Mouse (Mus musculus) forebrain, embryonic 12.5 days (tissue): ENCODE data around the gene Sema3a. TPM values are rescaled to one million over a fixed set of nuclear protein-coding genes. Genes with fewer than 3 reads are reported as not detected.
A peak's percentile ranks its signal among the peaks of the same experiment; 100 is the strongest.

Experiments
- ATAC-seq: fragments of 200-750 bp; cut with Nextera tagmentation; 2 replicates; pipeline ENCODE4 v1.8.0; 2017; ENCODE audit warnings: moderate TSS enrichment; ENCODE audit not compliant: low FRiP score
- H3K27ac ChIP-seq: fragments of 300-500 bp; sonication (generic); 2 replicates; pipeline ENCODE4 v1.5.1; 2016; ENCODE audit warnings: mild to moderate bottlenecking
- H3K27me3 ChIP-seq: fragments of 300-500 bp; sonication (generic); 2 replicates; pipeline ENCODE4 v1.6.1; 2016; ENCODE audit warnings: mild to moderate bottlenecking
- H3K36me3 ChIP-seq: fragments of 300-500 bp; sonication (generic); replicated peaks from 2 replicates; pipeline ENCODE4 v1.6.1; 2016; ENCODE audit warnings: mild to moderate bottlenecking
- H3K4me1 ChIP-seq: fragments of 300-500 bp; sonication (generic); 2 replicates; pipeline ENCODE4 v1.6.1; 2016
- H3K4me2 ChIP-seq: fragments of 300-500 bp; sonication (generic); 2 replicates; pipeline ENCODE4 v1.6.1; 2016; ENCODE audit warnings: mild to moderate bottlenecking, moderate library complexity
- H3K4me3 ChIP-seq: fragments of 300-500 bp; sonication (generic); replicated peaks from 2 replicates; pipeline ENCODE4 v1.5.1; 2016; ENCODE audit warnings: mild to moderate bottlenecking
- H3K9ac ChIP-seq: fragments of 300-500 bp; sonication (generic); 2 replicates; pipeline ENCODE4 v1.6.1; 2016; ENCODE audit warnings: mild to moderate bottlenecking
- H3K9me3 ChIP-seq: fragments of 300-500 bp; sonication (generic); 2 replicates; pipeline ENCODE4 v1.6.1; 2016
- WGBS: fragments of 180-500 bp; shearing (Covaris S2); methylation state at CpG from one replicate; pipeline ENCODE4 v1.1.7; 2016; 5-methylcytosine and 5-hydroxymethylcytosine counted together
- polyA plus RNA-seq: library from polyadenylated mRNA; unstranded; fragments of >200 nt; fragmentation: Nextera tagmentation; extraction: Ambion mirVana; gene quantifications from 2 replicates; pipeline ENCODE4 v1.2.1, GENCODE M21; 2016

Sema3a gene
- polyA plus RNA-seq, 1 experiment from 2014 or later, result 20.4 TPM

DNA sequence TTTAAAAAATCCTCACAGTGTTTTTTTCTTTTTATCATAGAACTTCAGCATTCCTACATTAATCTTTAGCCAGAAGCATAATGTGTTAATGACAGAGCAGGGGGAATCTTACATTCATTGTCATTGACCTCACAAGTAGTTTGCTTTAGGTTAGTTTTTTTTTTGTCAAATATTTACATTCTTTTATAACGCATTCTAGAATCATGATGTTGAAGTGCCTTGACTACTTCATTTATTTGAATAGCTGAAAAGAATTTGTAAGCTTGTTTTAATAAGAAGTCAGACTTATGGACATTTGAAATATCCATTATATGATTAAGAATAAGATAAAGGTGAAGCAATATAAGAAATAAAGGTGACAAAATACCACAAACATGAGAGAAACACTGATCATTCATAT lies 212.5 kb downstream of the Sema3a start:
- H3K9me3 ChIP-seq, result no peaks in the 10 kb centered on the region
- H3K4me1 ChIP-seq, result no peaks in the 10 kb centered on the region
- H3K4me3 ChIP-seq, result no peak overlapping the region
- H3K27ac ChIP-seq, result no peak overlapping the region
- no peak for ATAC-seq
- no peak overlapping the region for H3K4me2 ChIP-seq
- 94% methylated on average over 1 of the region's 1 CpGs for WGBS
- H3K27me3 ChIP-seq, result no peaks in the 10 kb centered on the region
- no peak overlapping the region for H3K9ac ChIP-seq
- no peaks in the 10 kb centered on the region for H3K36me3 ChIP-seq

DNA sequence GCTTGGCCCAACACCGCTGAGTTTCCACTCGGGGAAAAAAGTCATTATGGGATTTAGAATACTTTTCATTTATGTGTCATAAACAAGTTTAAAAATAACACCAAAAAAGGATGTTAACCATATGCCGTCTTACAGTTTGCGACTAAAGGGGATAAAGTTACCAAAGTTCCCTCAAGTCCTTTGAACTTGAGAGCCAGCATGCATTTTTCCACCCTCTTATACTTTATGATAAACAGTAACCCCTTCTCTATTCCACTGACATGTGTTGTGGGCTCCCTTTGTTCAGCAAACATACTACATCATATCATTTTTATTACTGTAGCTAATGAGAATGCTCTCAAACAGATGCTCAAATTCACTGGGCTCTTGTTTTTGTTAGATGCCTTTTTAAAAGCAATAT lies 221.9 kb downstream of the Sema3a start:
- Histone ChIP-seq H3K36me3 (no peaks in the 10 kb centered on the region), H3K4me1 (no peaks in the 10 kb centered on the region), H3K27ac (no peak overlapping the region), H3K9me3 (no peaks in the 10 kb centered on the region), H3K4me2 (no peak overlapping the region), H3K4me3 (no peak overlapping the region), H3K27me3 (no peaks in the 10 kb centered on the region), H3K9ac (no peak overlapping the region)
- no peak for ATAC-seq
- WGBS, result 85% methylated on average over 4 of the region's 4 CpGs

DNA sequence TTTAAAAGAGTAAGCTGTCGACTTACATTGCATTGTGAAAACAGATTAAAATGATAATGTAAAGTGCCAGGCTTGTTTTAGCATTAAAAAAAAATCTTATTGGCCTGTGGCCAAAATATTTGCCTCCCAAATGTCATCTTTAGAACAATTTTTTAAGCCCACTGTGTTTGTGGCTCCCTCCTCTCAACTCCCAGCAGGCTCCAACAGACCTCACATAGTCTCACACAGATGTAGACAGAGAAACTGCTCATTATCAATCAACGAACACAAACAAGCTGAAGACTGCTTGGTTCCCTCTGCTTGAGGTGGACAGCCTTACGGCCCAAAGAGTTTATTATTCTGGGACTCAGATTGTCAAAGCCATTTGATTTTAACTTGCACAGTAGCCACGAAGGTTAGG lies 226.4 kb downstream of the Sema3a start:
- Histone ChIP-seq H3K4me3 (no peak overlapping the region), H3K4me1 (no peaks in the 10 kb centered on the region), H3K27ac (no peak overlapping the region), H3K4me2 (no peak overlapping the region), H3K36me3 (no peaks in the 10 kb centered on the region), H3K9me3 (no peaks in the 10 kb centered on the region), H3K27me3 (no peaks in the 10 kb centered on the region), H3K9ac (no peak overlapping the region)
- WGBS, result 56% methylated on average over 4 of the region's 4 CpGs
- ATAC-seq, result no peak

DNA sequence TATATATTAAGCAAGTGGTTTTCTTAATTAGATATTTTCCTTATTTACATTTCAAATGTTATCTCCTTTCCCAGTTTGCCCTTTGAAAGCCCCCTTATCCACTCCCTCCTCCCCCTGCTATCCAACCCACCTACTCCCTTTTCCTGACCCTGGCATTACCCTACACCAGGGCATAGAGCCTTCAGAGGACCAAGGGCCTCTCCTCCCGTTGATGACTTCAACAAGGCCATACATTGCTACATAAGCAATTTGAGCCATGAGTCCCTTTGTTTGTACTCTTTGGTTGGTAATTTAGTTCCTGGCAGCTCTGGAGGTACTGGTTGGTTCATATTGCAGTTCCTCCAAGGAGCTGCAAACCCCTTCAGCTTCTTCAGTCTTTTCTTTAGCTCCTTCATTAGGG lies 227.8 kb downstream of the Sema3a start:
- Histone ChIP-seq H3K4me2 (no peak overlapping the region), H3K9ac (no peak overlapping the region), H3K4me3 (no peak overlapping the region), H3K27ac (no peak overlapping the region), H3K9me3 (no peaks in the 10 kb centered on the region), H3K36me3 (no peaks in the 10 kb centered on the region), H3K27me3 (no peaks in the 10 kb centered on the region), H3K4me1 (no peaks in the 10 kb centered on the region)
- no peak for ATAC-seq
- WGBS, result 71% methylated on average over 1 of the region's 1 CpGs

DNA sequence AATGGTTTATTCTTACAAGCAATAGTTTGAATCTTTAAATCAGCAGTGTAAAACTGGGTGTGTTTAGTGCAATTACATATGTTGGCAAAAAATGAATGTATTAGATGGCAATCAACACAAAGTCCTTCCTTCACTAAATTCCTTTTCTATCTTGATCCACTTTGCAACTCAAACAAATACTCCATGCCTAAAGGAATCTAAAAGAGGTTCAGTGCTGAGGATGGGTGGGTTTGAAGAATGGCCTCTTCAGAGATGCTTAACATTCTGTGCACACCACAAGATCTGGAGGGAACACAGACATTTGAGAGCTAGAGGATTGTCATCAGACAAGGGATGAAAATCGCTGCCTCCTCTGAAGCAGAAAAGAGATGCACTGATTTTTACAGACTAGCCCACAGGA lies 228.3 kb downstream of the Sema3a start:
- H3K4me3 ChIP-seq, result no peak overlapping the region
- no peak for ATAC-seq
- no peak overlapping the region for H3K4me2 ChIP-seq
- H3K4me1 ChIP-seq, result no peaks in the 10 kb centered on the region
- H3K9ac ChIP-seq, result no peak overlapping the region
- 78% methylated on average over 1 of the region's 1 CpGs for WGBS
- H3K36me3 ChIP-seq, result no peaks in the 10 kb centered on the region
- no peaks in the 10 kb centered on the region for H3K27me3 ChIP-seq
- no peaks in the 10 kb centered on the region for H3K9me3 ChIP-seq
- H3K27ac ChIP-seq, result no peak overlapping the region

DNA sequence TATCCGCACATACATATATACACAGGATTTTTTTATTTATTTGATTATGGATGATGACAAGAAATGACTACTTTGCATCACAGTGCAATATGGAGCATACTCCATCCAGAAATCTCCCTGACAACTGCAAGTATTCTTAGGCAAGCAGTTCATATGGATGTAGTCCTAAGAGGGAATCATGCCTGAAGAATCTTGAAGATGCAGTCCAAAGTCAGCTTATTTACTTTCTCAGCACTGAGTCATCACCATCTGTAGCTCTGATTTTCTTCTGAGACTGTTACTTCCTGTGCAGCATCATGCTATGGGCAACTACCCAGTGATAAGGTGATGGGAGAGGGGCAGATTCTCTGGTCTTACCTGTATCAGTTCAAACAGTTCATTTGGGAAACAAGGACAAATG lies 229.7 kb downstream of the Sema3a start:
- H3K4me2 ChIP-seq, result no peak overlapping the region
- WGBS, result 94% methylated on average over 1 of the region's 1 CpGs
- ATAC-seq, result no peak

DNA sequence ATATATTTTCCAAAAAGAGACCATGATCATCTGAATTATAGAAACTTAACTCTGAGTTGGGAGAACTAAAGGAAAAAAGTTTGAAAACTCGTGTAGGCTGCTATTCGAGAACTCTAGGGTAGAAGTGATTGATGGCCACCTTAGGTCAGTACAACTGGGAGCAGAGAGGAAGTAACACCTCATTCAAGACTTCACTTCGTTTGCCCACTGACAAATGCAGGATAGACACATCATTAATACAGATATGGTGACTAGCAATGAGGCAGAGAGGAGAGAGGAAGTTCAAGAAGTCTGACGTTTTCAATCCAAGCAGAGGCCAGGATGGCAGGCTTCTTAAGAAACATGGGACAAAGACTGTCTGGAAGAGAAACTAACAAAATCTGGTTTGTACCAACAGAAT lies 233.6 kb downstream of the Sema3a start:
- Histone ChIP-seq H3K27me3 (no peaks in the 10 kb centered on the region), H3K4me1 (no peaks in the 10 kb centered on the region), H3K9ac (no peak overlapping the region), H3K27ac (no peak overlapping the region), H3K36me3 (no peaks in the 10 kb centered on the region), H3K9me3 (no peaks in the 10 kb centered on the region), H3K4me3 (no peak overlapping the region), H3K4me2 (no peak overlapping the region)
- WGBS, result 71% methylated on average over 4 of the region's 4 CpGs
- no peak for ATAC-seq

More for the DNA sequence above, 229.7 kb downstream of the Sema3a start:
- no peaks in the 10 kb centered on the region for H3K27me3 ChIP-seq
- no peak overlapping the region for H3K9ac ChIP-seq
- H3K4me3 ChIP-seq, result no peak overlapping the region
- no peaks in the 10 kb centered on the region for H3K36me3 ChIP-seq
- no peak overlapping the region for H3K27ac ChIP-seq
- no peaks in the 10 kb centered on the region for H3K4me1 ChIP-seq
- H3K9me3 ChIP-seq, result no peaks in the 10 kb centered on the region

DNA sequence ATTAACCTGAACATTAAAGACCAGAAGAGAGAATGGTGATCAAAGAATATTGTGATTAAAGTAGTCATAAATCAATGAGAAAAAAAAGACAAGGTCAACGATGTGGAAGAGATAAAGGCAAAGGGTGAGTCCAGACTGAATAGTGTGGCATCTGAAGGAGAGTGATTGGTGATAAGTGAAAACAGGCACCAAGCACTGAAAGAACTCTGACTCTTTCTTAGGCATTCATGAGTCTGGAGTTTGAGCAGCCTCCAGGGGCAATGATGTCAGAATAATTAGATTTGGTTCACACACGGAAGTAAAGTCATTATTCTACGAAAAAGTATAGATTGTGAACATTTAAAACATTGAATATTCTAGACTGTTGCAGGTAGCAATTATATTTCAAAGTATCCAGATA lies 235.5 kb downstream of the Sema3a start:
- Histone ChIP-seq H3K27ac (no peak overlapping the region), H3K27me3 (no peaks in the 10 kb centered on the region), H3K4me3 (no peak overlapping the region), H3K9ac (no peak overlapping the region), H3K4me1 (no peaks in the 10 kb centered on the region), H3K36me3 (no peaks in the 10 kb centered on the region), H3K4me2 (no peak overlapping the region), H3K9me3 (no peaks in the 10 kb centered on the region)
- WGBS, result 36% methylated on average over 3 of the region's 3 CpGs
- ATAC-seq, result peak; percentile 58

DNA sequence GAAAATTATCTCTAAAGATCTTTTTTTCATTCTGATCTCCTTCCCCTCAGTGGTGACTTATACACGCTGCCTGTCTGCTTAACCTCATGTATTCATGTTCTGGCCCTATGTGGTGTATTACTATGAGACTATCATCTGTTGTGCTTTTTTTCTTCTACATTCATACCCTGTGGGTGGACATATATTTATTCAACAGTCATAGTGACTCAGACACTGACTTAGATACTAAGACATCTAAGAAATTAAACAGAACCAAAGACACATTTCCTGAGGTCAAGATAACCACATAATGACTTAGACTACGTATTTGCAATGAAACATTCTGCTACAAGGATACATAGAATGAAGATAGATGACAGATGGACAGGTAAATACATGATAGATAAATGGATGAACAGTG lies 239.9 kb downstream of the Sema3a start:
- Histone ChIP-seq H3K4me2 (no peak overlapping the region), H3K9me3 (no peaks in the 10 kb centered on the region), H3K36me3 (no peaks in the 10 kb centered on the region), H3K4me1 (no peaks in the 10 kb centered on the region), H3K4me3 (no peak overlapping the region), H3K27me3 (no peaks in the 10 kb centered on the region), H3K27ac (no peak overlapping the region), H3K9ac (no peak overlapping the region)
- no peak for ATAC-seq
- 90% methylated on average over 2 of the region's 2 CpGs for WGBS

DNA sequence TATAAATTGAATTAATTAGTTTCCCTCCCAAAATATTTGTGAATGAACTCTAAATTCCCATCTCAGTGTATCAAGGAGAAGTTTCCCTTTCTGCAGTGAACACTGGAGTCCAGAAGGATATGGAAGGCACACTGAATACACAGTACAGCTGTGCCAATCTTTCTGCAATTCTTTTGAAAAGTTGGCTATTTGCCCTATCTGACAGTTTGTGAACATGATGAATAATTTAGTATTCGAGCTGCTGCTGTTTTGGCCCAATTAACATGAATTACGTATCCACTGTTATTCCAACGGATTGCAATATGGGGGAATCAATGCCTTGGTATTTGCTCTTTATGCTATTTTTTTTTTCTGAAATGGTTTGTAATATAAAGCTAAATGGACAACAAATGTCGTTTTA lies 254.0 kb downstream of the Sema3a start:
- H3K4me3 ChIP-seq, result no peak overlapping the region
- ATAC-seq, result no peak; the same call in 1 of the 2 replicates
- H3K4me1 ChIP-seq, result no peaks in the 10 kb centered on the region
- H3K27me3 ChIP-seq, result no peaks in the 10 kb centered on the region
- no peak overlapping the region for H3K9ac ChIP-seq
- no peak overlapping the region for H3K27ac ChIP-seq
- H3K9me3 ChIP-seq, result no peaks in the 10 kb centered on the region
- 74% methylated on average over 4 of the region's 4 CpGs for WGBS
- H3K36me3 ChIP-seq, result no peaks in the 10 kb centered on the region
- no peak overlapping the region for H3K4me2 ChIP-seq

DNA sequence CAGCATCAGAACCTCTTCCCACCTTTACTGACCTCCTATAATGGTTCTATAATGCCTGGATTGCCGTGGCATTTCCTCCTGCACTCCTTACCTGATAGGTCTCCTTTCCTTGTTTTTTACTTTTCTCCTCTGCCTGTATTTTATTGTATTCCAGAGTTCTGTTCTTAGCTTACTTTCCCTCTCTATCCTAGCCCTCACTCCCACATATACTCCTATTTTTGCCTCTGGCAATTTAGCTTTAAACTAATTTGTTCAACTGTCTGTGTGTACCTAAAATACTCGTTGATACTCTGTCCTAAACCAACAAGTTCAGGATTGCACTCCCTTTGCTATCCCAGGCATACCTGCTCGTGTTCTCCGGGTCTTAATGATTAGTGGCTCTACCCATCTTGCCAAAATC lies 258.8 kb downstream of the Sema3a start:
- Histone ChIP-seq H3K9ac (no peak overlapping the region), H3K4me1 (no peaks in the 10 kb centered on the region), H3K4me3 (no peak overlapping the region), H3K27me3 (no peaks in the 10 kb centered on the region), H3K9me3 (no peaks in the 10 kb centered on the region), H3K27ac (no peak overlapping the region), H3K36me3 (no peaks in the 10 kb centered on the region), H3K4me2 (no peak overlapping the region)
- WGBS, result 83% methylated on average over 4 of the region's 4 CpGs
- no peak for ATAC-seq

DNA sequence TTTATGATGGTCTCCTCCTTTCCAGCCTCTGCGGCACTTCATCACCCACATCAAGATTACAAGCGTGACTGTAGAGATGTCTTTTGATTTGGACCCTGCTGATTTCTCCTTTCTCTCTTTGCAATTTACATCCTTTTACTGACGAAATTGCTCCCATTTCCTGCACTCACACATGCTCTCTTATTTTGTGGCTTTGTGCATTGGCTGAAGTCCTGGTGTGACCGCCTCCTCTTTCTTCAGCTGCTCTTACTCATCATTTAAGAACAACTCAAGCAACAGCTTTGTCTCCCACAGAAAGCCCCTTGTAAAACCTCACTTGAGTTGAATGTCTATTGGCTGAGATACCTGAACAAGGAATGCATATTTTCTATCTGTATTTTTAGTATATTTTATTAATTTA lies 259.5 kb downstream of the Sema3a start:
- Histone ChIP-seq H3K4me3 (no peak overlapping the region), H3K9ac (no peak overlapping the region), H3K4me2 (no peak overlapping the region), H3K27ac (no peak overlapping the region), H3K27me3 (no peaks in the 10 kb centered on the region), H3K4me1 (no peaks in the 10 kb centered on the region), H3K9me3 (no peaks in the 10 kb centered on the region), H3K36me3 (no peaks in the 10 kb centered on the region)
- WGBS, result 67% methylated on average over 4 of the region's 4 CpGs
- ATAC-seq, result no peak

DNA sequence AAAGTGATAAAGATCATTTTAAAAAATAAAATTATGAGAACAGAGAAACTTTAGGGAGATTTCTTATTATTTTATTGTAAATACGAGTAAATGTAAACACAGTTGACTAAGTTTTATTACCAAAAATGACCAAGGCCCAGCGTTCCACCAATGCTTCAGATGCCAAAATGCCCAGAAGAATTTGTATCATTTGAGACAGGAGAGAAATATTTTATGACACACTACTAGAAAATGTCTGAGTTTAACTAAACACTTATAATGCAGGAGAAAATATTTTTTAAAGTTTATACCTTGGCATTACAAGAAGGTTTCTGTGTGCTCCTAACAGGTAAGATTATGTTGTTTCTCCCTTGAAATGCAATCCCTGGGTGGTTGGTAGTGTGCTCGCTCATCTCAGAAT lies 261.4 kb downstream of the Sema3a start:
- Histone ChIP-seq H3K9me3 (no peaks in the 10 kb centered on the region), H3K27me3 (no peaks in the 10 kb centered on the region), H3K36me3 (no peaks in the 10 kb centered on the region), H3K4me3 (no peak overlapping the region), H3K9ac (no peak overlapping the region), H3K27ac (no peak overlapping the region), H3K4me2 (no peak overlapping the region), H3K4me1 (no peaks in the 10 kb centered on the region)
- no peak for ATAC-seq
- 92% methylated on average over 3 of the region's 3 CpGs for WGBS

DNA sequence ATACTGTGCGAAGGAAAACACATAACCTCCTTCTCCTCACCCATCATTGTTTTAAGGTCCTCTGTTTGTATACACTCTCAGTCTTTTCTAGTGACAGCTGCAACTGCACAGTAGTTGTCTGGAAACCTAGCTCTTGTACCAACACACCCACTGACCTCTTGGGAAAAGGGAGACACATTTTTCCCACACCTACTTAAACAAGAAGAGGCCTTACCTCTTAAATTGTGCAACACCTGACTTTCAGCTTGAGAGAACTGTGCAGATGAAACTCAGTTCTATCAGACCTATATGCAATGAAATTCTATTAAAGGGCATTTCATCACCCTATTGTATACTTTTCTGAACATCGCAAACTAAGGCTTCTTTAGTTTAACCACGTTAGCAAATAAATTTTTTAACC lies 262.5 kb downstream of the Sema3a start:
- Histone ChIP-seq H3K4me3 (no peak overlapping the region), H3K27me3 (0 out of 2 replicates have a peak, but pooled peaks cover 3% of the 10 kb centered on the region), H3K36me3 (no peaks in the 10 kb centered on the region), H3K9ac (no peak overlapping the region), H3K9me3 (no peaks in the 10 kb centered on the region), H3K4me1 (no peaks in the 10 kb centered on the region), H3K4me2 (no peak overlapping the region), H3K27ac (no peak overlapping the region)
- WGBS, result 89% methylated on average over 3 of the region's 3 CpGs
- ATAC-seq, result no peak
